Mouse (Mus musculus): Measurements from ENCODE around the gene Gm10135.

GRCm38 (mm10) chr5:72921171-72921570 is 53.3 kb downstream of the Gm10135 start:
- no peak for TF ChIP-seq CTCF (conservative IDR thresholded peaks at IDR 0.05; ENCODE audit: low read length)
- no peak for TF ChIP-seq POU5F1 (IDR thresholded peaks at IDR 0.05; ENCODE audit: borderline replicate concordance, low read length)
